Mouse (Mus musculus) forebrain, embryonic 12.5 days (tissue): ENCODE data around the gene Acat1. TPM values are rescaled to one million over a fixed set of nuclear protein-coding genes. Genes with fewer than 3 reads are reported as not detected.

ENCODE experiments used
- ATAC-seq: fragments of 200-750 bp; cut with Nextera tagmentation; 2 replicates; pipeline ENCODE4 v1.8.0; 2017; ENCODE audit warnings: moderate TSS enrichment; ENCODE audit not compliant: low FRiP score
- H3K27ac ChIP-seq: fragments of 300-500 bp; sonication (generic); 2 replicates; pipeline ENCODE4 v1.5.1; 2016; ENCODE audit warnings: mild to moderate bottlenecking
- H3K27me3 ChIP-seq: fragments of 300-500 bp; sonication (generic); 2 replicates; pipeline ENCODE4 v1.6.1; 2016; ENCODE audit warnings: mild to moderate bottlenecking
- H3K36me3 ChIP-seq: fragments of 300-500 bp; sonication (generic); replicated peaks from 2 replicates; pipeline ENCODE4 v1.6.1; 2016; ENCODE audit warnings: mild to moderate bottlenecking
- H3K4me1 ChIP-seq: fragments of 300-500 bp; sonication (generic); 2 replicates; pipeline ENCODE4 v1.6.1; 2016
- H3K4me2 ChIP-seq: fragments of 300-500 bp; sonication (generic); 2 replicates; pipeline ENCODE4 v1.6.1; 2016; ENCODE audit warnings: mild to moderate bottlenecking, moderate library complexity
- H3K4me3 ChIP-seq: fragments of 300-500 bp; sonication (generic); replicated peaks from 2 replicates; pipeline ENCODE4 v1.5.1; 2016; ENCODE audit warnings: mild to moderate bottlenecking
- H3K9ac ChIP-seq: fragments of 300-500 bp; sonication (generic); 2 replicates; pipeline ENCODE4 v1.6.1; 2016; ENCODE audit warnings: mild to moderate bottlenecking
- H3K9me3 ChIP-seq: fragments of 300-500 bp; sonication (generic); 2 replicates; pipeline ENCODE4 v1.6.1; 2016
- WGBS: fragments of 180-500 bp; shearing (Covaris S2); methylation state at CpG from one replicate; pipeline ENCODE4 v1.1.7; 2016; 5-methylcytosine and 5-hydroxymethylcytosine counted together
- polyA plus RNA-seq: library from polyadenylated mRNA; unstranded; fragments of >200 nt; fragmentation: Nextera tagmentation; extraction: Ambion mirVana; gene quantifications from 2 replicates; pipeline ENCODE4 v1.2.1, GENCODE M21; 2016

The Acat1 gene
- polyA plus RNA-seq, 1 experiment from 2014 or later = 79.0 TPM

GRCm38 (mm10) chr9:53596971-53597600 lies 13.1 kb downstream of the Acat1 start:
- WGBS = 88% methylated on average over 4 of the region's 4 CpGs
- no peak overlapping the region for H3K4me2 ChIP-seq
- H3K27me3 ChIP-seq = no peaks in the 10 kb centered on the region
- H3K9me3 ChIP-seq = no peaks in the 10 kb centered on the region
- H3K4me3 ChIP-seq = no peak overlapping the region
- ATAC-seq = no peak
- peaks cover 15% of the 10 kb centered on the region for H3K36me3 ChIP-seq
- no peak overlapping the region for H3K9ac ChIP-seq
- no peak overlapping the region for H3K27ac ChIP-seq
- H3K4me1 ChIP-seq = no peaks in the 10 kb centered on the region

DNA sequence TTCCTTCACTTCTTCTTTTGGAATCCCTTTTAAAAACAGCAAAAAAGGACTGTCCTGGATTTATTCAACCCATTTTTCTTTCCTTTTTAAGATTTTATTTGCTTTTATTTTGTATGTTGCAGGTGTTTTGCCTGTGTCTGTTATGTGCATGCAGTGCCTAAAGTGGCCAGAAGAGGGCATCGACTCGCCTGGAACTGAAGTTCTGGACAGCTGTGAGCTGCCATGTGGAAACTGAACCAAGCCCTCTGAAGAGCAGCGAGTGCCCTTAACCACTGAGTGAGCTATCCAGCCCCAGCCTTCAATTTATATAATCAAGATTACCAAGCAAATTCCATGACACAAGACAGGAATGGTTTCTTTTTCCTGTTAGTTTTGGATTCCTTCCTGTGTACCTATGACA lies 15.4 kb downstream of the Acat1 start:
- Histone ChIP-seq H3K27me3 (no peaks in the 10 kb centered on the region), H3K4me2 (no peak overlapping the region), H3K9me3 (no peaks in the 10 kb centered on the region), H3K4me3 (no peak overlapping the region), H3K9ac (no peak overlapping the region), H3K27ac (no peak overlapping the region), H3K36me3 (peaks cover 15% of the 10 kb centered on the region), H3K4me1 (no peaks in the 10 kb centered on the region)
- no peak for ATAC-seq
- WGBS = 13% methylated on average over 3 of the region's 3 CpGs

DNA sequence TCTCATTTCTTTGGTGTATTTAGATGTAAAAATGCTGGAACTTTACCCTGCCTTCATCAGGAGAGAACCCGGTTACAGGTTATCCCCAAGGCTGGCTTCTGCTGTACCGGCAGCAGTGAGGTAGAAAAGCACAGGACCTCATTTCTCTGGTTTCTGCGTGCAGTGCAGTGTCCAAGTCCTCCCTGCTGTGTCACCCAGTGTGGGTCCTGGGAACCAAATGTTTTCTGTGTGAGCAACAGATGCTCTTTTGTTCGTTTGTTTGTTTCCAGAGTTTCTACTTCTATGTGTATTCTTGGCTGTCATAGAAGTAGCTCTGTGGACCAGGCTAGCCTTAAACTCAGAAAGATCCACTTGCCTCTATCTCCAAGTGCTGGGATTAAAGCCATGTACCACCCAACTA lies 28.3 kb downstream of the Acat1 start:
- Histone ChIP-seq H3K27me3 (no peaks in the 10 kb centered on the region), H3K36me3 (peaks cover 64% of the 10 kb centered on the region), H3K9me3 (no peaks in the 10 kb centered on the region), H3K27ac (no peak overlapping the region), H3K4me2 (no peak overlapping the region), H3K4me3 (no peak overlapping the region), H3K4me1 (no peaks in the 10 kb centered on the region), H3K9ac (no peak overlapping the region)
- 84% methylated on average over 4 of the region's 4 CpGs for WGBS
- ATAC-seq = no peak

GRCm38 (mm10) chr9:53575721-53576120 lies 34.5 kb downstream of the Acat1 start:
- no peak for ATAC-seq
- Histone ChIP-seq H3K4me3 (no peak overlapping the region), H3K9ac (no peak overlapping the region), H3K4me2 (no peak overlapping the region), H3K9me3 (no peaks in the 10 kb centered on the region), H3K27ac (no peak overlapping the region), H3K36me3 (peaks cover 51% of the 10 kb centered on the region), H3K27me3 (no peaks in the 10 kb centered on the region), H3K4me1 (no peaks in the 10 kb centered on the region)
- WGBS = 87% methylated on average over 5 of the region's 5 CpGs

GRCm38 (mm10) chr9:53572516-53573307 lies 37.5 kb downstream of the Acat1 start:
- no peaks in the 10 kb centered on the region for H3K9me3 ChIP-seq
- ATAC-seq = no peak
- no peak overlapping the region for H3K9ac ChIP-seq
- H3K4me1 ChIP-seq = no peaks in the 10 kb centered on the region
- H3K4me2 ChIP-seq = no peak overlapping the region
- H3K4me3 ChIP-seq = no peak overlapping the region
- peaks cover 49% of the 10 kb centered on the region for H3K36me3 ChIP-seq
- no peaks in the 10 kb centered on the region for H3K27me3 ChIP-seq
- H3K27ac ChIP-seq = no peak overlapping the region
- WGBS = 94% methylated on average over 7 of the region's 7 CpGs

DNA sequence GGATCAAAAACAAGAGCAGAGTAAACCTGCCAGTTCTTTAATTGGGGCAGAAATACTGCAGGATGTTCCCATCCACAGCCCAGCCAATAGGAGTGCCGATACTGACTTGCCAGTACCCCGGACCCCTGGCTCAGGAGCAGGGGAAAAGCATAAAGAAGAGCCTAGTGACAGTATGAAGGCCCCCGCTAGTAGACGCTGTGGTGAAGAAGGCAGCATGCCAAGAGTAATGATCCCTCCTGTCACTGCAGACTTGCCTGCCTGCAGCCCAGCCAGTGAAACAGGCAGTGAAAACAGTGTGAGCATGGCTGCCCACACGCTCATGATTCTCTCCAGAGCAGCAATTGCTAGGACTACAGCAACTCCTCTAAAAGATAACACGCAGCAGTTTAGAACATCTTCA lies 39.5 kb downstream of the Acat1 start:
- Histone ChIP-seq H3K4me1 (no peaks in the 10 kb centered on the region), H3K9me3 (no peaks in the 10 kb centered on the region), H3K27me3 (no peaks in the 10 kb centered on the region), H3K9ac (no peak overlapping the region), H3K27ac (no peak overlapping the region), H3K4me2 (no peak overlapping the region), H3K36me3 (peaks cover 65% of the 10 kb centered on the region), H3K4me3 (no peak overlapping the region)
- WGBS = 89% methylated on average over 6 of the region's 6 CpGs
- no peak for ATAC-seq

- H3K9me3 ChIP-seq = no peaks in the 10 kb centered on the region
- H3K4me3 ChIP-seq = peak overlapping the region; percentile 85
- peak overlapping the region; percentile 94 for H3K9ac ChIP-seq
- H3K27ac ChIP-seq = peak overlapping the region; percentile 93
- H3K4me1 ChIP-seq = peaks cover 28% of the 10 kb centered on the region
- peak overlapping the region; percentile 90 for H3K4me2 ChIP-seq
- no peak; the same call in 1 of the 2 replicates for ATAC-seq
- H3K27me3 ChIP-seq = no peaks in the 10 kb centered on the region
- 0 out of 2 replicates have a peak, but pooled peaks cover 3% of the 10 kb centered on the region for H3K36me3 ChIP-seq
- under 1% methylated on average over 31 of the region's 34 CpGs for WGBS
These were observed 72.7 kb downstream of the Acat1 start for GRCm38 (mm10) chr9:53537336-53537965.

DNA sequence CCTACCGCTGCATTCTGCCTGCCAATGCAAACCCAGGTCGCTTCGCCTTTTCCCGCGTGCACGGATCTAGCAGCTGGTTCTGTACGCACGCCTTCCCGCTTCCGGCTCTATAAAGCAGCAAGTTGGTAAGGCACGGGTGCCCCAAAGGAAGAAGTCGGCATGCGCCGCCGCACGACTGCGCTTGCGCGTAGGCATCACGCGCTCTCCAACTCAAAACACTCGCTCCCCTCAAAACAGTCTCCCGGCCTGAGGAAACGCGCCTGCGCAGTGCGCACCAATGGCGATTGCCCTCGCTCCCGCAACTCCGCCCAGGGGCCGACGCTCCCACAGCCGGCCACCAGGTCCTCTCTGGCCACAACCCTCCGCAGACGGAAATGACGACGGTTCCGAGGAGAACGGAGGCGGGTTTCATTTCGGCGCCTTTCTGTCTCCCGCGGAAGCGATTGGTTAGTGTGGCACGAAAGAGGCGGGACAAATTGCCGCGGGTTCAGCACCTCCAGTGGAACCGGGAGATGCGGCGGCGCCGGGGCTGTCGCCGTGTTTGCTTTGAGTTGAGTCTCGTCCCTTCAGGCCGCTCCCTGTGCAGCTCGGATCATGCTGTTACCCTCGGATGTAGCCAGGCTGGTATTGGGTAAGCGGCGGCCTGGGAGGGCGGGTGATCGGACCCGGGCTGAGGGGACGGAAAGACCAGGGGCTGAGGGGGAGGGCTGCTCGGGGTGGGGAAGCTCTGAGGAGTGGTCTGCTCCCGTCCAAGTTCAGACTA lies 73.4 kb downstream of the Acat1 start, which contains the start of the genes Atm and Npat:
Gene Atm (minus strand): TSS at position 183 of the 763 bp plus-strand sequence.
Gene Npat (plus strand): TSS at position 490 of the 763 bp plus-strand sequence.
- ATAC-seq = peak; percentile 99
- H3K36me3 ChIP-seq = 0 out of 2 replicates have a peak, but pooled peaks cover 3% of the 10 kb centered on the region
- under 1% methylated on average over 69 of the region's 69 CpGs for WGBS
- peaks cover 28% of the 10 kb centered on the region for H3K4me1 ChIP-seq
- peak within 1 kb of the TSS; percentile 94 for H3K9ac ChIP-seq
- H3K27ac ChIP-seq = peak within 1 kb of the TSS; percentile 93
- H3K4me2 ChIP-seq = peak within 1 kb of the TSS; percentile 90
- H3K9me3 ChIP-seq = no peaks in the 10 kb centered on the region
- peak within 1 kb of the TSS; percentile 85 for H3K4me3 ChIP-seq
- H3K27me3 ChIP-seq = no peaks in the 10 kb centered on the region

DNA sequence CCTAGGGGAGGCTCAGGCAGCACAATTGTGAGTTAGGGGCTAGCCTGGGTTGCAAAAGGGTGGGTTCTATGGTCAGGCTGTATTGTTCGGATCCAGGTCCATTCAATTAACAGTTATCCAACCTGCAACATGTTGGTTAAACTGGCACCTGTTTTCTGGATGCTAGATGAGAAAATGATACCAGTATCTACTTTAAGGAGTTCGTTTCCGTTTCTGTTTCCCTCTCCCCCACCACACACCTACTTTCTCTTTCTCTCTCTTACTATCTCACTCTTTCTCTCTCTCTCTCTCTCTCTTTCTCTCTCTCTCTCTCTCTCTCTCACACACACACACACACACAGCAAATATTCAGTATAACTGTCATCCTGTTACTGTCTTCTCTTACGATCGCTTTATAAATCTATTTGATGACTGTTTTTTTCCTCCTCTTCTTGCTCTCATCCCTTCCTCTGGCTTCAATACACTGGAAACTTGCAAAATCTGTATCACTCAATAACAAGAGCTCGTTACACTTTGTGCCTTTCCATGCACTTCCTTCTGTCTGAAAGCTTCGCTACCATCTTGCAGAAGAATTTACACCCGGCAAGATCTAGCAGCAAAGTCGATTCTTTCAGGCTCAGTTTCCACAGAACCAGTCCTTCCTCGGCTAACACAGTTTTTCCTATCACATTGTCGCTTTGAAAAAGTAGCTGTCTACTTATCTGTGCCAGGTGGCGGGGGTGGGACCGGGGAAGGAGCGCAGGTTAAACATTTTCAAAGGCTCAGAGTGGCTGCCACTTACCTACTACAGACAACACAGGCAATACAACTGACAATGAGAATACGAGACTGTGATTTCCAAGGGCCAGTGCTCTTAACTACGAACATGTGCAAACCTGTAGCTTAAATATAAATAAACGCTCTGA lies 74.5 kb downstream of the Acat1 start:
- H3K9ac ChIP-seq = peak overlapping the region; percentile 65
- peak overlapping the region; percentile 85 for H3K27ac ChIP-seq
- no peak for ATAC-seq
- H3K4me3 ChIP-seq = peak overlapping the region; percentile 85
- H3K4me1 ChIP-seq = peaks cover 28% of the 10 kb centered on the region
- peak overlapping the region; percentile 82 for H3K4me2 ChIP-seq
- WGBS = 22% methylated on average over 17 of the region's 17 CpGs
- H3K36me3 ChIP-seq = peaks cover 6% of the 10 kb centered on the region
- H3K9me3 ChIP-seq = no peaks in the 10 kb centered on the region
- H3K27me3 ChIP-seq = no peaks in the 10 kb centered on the region
